Mouse (Mus musculus): ENCODE data around the gene Fig4.

GRCm38 (mm10) chr10:41282086-41282485, 21.0 kb downstream of the Fig4 start:
- TF ChIP-seq CTCF (IDR thresholded peaks at IDR 0.05; ENCODE audit: low read depth, low read length) (no peak), POLR2A (IDR thresholded peaks at IDR 0.05; ENCODE audit: borderline replicate concordance, low read depth, low read length) (no peak)
